Mouse (Mus musculus) kidney, postnatal 4 days (tissue): ENCODE measurements around the gene Ing5.
A peak's percentile ranks its signal among the peaks of the same experiment; 100 is the strongest.
"Not testable (repeated sequence)": the region's sequence is repeated elsewhere in the genome, so short reads cannot be mapped to it uniquely, and the experiment has no call there.

Source experiments
- DNase-seq, 2 experiments: peaks; one replicate each; pipeline ENCODE4 v3.0.0; 2021; ENCODE audit warnings: mixed read lengths in 2 of 2

Gene Ing5

GRCm38 (mm10) chr1:93811495-93812039, 7.8 kb downstream of the Ing5 start:
- no peak for DNase-seq

- no peak for DNase-seq
Observed at GRCm38 (mm10) chr1:93817823-93818532, 14.2 kb downstream of the Ing5 start.

DNA sequence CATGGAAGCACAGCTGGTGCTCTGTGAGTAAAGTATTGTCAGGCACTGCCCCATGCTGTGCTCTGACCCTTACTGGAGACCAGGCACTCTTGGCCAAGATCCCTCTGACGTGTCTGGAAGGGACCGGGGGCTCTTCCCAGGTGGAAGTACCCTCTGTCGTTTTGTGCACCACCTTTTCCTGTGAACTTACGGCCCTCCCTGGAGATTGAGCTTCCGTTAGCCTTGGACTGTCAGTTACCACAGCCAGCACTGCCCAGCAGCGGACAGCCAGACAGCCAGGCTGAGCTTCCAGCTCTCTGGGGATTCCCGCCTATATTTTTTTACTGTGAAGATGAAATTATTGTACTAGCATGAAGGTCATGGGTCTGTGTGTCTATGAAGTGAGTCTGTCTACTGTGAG, 15.0 kb downstream of the Ing5 start:
- no peak for DNase-seq

- no peak for DNase-seq
Observed at GRCm38 (mm10) chr1:93823796-93824495, 20.2 kb downstream of the Ing5 start.

DNA sequence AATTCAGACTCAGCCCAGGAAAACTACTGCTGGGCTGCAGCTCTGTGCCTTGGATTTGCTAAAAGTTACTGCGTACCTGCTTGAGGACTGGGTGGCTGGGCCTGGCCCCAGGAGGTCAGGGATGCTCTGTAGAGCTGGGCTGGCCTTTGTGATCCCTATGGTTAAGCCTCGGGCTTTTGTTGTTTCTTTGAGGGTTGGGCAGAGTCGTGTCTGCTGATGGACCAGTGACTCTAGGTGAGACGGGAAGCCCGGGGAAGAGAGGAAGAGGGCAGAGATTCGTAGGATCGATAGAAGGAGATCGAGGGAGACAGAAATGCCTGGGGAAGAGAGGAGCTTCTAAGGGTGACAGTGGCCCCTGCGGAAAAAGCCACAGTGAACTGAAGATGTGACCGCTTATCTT, 20.8 kb downstream of the Ing5 start, which contains the start of gene D2hgdh:
TSS of gene D2hgdh (plus strand) at position 301 of the 400 bp plus-strand sequence.
- DNase-seq: peak in 1 of 2 experiments; percentile 19

DNA sequence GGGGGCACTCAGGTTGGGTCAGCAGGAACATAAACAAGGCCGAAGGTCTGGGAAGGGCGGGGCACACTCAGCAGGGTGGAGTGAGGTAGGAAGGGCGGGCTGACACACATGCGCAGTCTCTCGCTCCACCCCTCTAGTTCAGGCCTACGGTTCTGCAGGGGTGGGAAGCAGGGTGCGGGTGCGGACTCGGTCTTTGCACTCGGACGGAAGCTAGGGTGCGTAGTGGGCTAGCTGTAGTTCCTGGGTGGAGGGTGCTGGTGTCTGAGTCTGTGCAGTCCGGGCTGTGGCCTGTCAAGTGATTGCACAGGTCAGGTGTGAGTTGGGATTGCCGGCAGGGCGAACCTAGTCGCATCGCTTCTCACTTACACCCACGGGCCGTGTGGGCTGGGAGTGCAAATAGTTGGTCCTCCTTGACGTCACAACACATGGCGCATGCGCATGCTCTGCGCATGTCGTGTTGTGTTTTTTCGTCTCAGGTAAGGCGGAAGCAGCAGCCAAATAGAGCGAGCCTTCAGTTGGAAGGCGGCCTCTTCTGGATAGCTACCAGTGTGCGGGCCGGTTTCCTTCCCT, 21.4 kb downstream of the Ing5 start:
- DNase-seq: peak; percentile 93 to 96

GRCm38 (mm10) chr1:93825771-93826539, 22.2 kb downstream of the Ing5 start:
- peak; percentile 31 to 39 for DNase-seq

DNA sequence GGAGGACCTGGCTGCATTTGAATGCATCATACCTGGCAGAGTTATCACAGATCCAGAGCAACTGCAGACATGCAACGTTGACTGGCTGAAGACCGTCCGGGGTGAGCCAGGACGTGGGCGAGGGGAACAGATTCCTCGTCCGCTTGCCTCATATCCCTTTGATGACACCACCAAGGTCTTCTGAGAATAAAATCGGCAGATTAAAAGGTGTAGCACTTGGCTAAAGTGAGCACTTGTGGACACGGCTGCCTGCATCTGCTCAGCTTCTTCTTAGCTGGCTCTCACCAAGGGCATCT, 22.7 kb downstream of the Ing5 start:
- no peak for DNase-seq

DNA sequence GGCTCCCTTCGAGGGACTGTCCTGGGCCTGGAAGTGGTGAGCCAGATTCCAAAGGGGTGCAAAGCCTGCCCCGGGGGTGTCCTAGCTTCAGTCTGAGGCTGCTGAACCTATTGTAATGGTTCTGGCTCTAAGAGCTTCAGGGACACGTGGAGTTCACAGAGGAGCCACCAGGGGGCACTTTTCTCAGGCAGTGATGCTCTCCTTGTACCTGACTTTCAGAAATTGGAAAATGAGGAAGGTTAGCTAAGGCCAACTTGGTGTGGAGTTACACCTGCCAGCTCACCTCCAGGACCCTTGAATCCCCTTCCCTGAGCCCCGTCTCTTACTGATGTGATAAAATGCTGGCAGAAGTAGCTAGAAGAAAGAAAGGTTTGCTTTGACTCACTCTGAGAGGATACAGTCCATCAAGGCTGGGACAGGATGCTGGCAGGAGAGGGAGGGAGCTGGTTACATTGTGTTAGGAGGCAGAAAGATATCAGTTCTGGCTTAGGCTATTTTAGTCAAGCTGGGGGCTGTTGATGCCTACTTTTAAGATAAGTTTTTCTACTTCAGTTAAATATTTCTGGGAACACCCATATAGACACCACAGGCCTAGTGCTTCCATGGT, 29.1 kb downstream of the Ing5 start:
- not testable (repeated sequence) for DNase-seq

GRCm38 (mm10) chr1:93834671-93835150, 30.9 kb downstream of the Ing5 start:
- DNase-seq: no peak

GRCm38 (mm10) chr1:93835211-93835610, 31.4 kb downstream of the Ing5 start:
- no peak for DNase-seq

DNA sequence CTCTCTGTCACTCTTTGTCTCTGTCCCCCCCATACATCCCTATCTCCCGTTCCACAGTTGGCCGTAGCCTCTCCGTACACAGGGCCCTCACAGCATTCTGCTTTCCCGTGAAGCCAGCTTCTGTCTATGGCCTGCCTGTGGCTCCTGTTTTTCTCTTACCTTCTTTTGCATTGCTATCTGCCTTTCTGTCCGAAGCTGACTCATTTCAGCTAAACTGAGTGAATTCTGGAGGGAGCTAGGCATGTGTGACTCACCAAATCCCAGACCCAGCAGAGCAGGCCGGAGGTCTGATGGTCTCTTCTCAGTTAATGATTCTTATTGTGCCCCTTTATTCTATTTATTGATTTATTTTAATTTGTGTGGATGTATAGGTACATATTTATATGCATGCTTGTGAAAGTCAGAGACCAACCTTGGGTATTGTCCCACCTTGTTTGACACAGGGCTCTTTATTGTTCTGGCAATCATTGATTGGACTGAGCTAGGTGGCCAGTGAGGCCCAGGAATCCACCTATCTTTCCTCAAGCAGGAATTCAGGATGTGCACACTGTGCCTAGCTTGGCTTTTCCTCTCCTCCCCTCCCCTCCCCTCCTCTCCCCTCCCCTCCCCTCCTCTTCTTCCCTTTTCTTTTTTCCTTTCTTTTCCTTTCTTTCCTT, 32.2 kb downstream of the Ing5 start:
- no peak for DNase-seq

DNA sequence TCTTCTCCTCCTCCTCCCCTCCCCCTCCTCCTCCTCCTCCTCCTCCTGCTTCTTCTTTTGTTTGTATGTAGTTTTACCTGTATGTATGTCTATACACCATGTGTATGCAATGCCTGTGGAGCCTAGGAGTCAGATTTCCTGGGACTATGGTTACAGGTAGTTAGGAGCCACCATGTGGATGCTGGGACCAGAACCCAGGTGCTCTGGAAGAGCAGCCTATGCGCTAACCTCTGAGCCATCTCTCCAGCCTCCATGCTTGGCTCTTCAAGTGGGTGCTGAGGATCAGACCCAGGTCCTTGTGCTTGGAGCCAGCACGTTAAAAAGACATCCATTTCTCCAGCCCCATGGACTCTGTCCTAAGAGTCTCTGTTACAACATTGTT, 32.8 kb downstream of the Ing5 start:
- no peak for DNase-seq

DNA sequence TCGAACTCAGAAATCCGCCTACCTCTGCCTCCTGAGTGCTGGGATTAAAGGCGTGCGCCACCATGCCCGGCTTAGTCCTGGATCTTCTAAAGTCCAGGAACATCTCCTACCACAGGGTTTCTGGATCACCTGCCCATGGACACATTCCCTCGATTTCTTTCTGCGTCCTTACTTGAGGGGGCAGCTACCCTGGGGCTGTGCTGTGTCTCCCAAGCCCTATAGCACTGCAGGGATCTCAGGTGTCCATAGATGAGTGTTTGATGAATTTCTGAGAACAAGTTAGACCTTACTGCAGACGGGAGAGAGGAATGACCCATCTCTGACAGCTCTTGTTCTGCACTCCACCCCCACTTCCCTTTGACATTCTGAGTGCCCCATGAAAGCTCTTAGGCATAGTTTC, 33.6 kb downstream of the Ing5 start:
- no peak for DNase-seq

GRCm38 (mm10) chr1:93838569-93838968, 34.8 kb downstream of the Ing5 start:
- not testable (repeated sequence) for DNase-seq

DNA sequence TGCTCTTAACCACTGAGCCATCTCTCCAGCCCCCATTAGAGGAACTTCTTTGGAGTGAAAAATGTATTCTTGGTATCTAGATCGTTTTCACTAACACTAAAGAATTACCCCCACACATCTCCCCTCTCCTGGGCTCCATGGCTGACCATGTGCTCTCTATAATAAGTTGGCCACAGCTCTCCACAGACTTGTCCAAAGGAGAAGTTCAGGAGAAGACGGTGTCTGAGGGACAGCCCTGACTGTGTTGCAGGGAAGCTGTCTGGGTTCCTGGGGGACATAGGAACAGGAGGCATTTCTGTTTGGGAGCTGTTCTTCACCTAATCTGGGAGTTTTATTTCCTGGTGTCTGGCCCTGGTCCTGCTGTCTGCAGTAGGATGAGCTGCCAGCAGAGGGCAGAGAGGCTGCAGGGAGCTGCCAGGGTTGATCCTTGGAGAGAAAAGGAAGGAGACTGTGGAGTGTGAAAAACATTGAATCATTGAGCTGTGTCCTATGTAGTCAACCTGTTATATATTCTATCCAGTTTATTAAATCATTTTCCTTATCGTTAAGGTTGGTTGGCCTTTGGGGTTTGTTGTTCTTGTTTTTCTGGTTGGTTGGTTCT, 42.1 kb downstream of the Ing5 start:
- DNase-seq: not testable (repeated sequence)

DNA sequence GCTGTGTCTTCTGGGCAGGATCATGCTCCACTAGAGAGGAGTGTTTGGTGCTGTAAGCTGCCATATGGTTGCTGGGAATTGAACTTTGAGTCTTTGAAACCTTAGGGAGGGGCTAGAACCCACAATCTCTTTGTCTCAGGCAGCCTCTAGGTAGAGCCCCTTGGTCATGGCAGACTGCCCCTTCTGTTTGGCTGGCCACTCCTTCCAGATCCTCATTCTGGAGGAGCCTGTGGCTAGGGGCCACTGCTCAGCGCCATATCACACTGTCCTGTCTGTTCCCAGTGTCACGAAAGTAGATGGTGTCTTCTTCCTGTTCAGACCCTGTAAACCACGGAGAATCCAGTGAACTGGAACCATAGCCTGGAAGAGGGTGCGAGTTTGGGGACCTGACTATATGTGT, 52.0 kb downstream of the Ing5 start:
- DNase-seq: not testable (repeated sequence)

DNA sequence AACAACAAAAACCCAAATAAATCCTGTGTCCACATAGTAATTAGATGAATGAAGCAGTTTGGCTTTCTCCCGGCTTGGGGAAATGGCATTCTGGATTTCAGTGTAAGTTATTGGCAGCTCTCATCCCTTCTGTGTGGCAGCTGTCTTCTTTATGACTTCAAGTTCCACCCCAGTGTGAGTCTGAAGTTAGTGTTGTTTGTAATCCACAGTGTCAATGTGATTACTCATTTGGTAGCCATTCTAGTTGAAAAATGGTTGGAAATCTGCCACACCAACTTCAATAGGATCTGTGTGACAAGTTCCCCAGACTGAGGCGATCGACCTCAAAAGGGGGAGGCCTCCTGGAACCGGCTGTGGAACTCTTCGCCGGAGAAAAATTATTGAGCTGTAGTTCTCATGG, 53.6 kb downstream of the Ing5 start:
- DNase-seq: no peak

DNA sequence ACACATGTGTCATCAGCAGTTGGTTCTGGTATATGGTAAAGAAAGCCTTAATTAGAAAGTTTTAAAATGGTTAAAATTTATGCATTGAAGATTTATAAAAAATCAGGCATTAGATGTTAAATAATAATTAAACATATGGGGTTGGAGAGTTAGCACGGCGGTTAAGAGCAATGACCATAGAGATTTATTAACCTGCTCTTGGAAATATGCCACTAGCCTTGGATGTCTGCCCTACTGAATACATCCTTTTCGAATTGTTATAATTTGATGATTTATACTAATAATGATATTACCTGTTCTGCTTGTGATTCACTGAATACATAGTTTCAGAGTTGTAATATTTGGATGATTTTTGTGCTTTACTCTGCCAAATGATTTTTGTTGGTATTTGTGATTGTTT, 54.2 kb downstream of the Ing5 start:
- no peak for DNase-seq

- DNase-seq: no peak
Observed at GRCm38 (mm10) chr1:93859619-93860018, 55.9 kb downstream of the Ing5 start.

GRCm38 (mm10) chr1:93861048-93861447, 57.3 kb downstream of the Ing5 start, which contains the start of gene Gal3st2:
Gene Gal3st2 (plus strand): TSS chr1:93861306.
- DNase-seq: not testable (repeated sequence)
